Mouse (Mus musculus) embryonic stem cell, embryonic (primary cell): ENCODE data around the gene Cdk6.

Experiments
- CTCF ChIA-PET, 4 experiments: fragments of 300-600 bp in 2 of 4; fragments of 350-600 bp in 2 of 4; sonication (Branson Sonifier 250); formaldehyde crosslinking; loops; one replicate each; lab custom pipeline; 2022; ENCODE audit warnings: inconsistent platforms in 2 of 4; lab: Charles Lee
- POLR2A ChIA-PET, 4 experiments: fragments of 300-600 bp in 2 of 4; fragments of 350-600 bp in 2 of 4; sonication (Branson Sonifier 250); formaldehyde crosslinking; loops; one replicate each; lab custom pipeline; 2022; ENCODE audit warnings: antibody characterized with exemption in 4 of 4, inconsistent platforms in 1 of 4; lab: Charles Lee

Cdk6 gene

GRCm38 (mm10) chr5:3505553-3505952, 164.3 kb downstream of the Cdk6 start:
- POLR2A ChIA-PET, result interaction anchor here in 2 of 4 experiments (0.6 to 1.0 kb wide), 3 partner anchors 9 to 21 kb away, joined by 3 read pairs; no protein-coding TSS in a partner anchor
- CTCF ChIA-PET, result no interaction called here

- CTCF ChIA-PET, result no interaction called here
- POLR2A ChIA-PET, result interaction anchor here in 2 of 4 experiments (0.6 to 0.9 kb wide), 2 partner anchors 14 to 311 kb away, joined by 3 read pairs; no protein-coding TSS in a partner anchor
Measured at GRCm38 (mm10) chr5:3508480-3509381, 167.4 kb downstream of the Cdk6 start.

GRCm38 (mm10) chr5:3509503-3509902, 168.2 kb downstream of the Cdk6 start:
- ChIA-PET POLR2A (interaction anchor here in 1 of 4 experiments (0.6 kb wide), 1 partner anchor 15 kb away, joined by 3 read pairs; no protein-coding TSS in a partner anchor), CTCF (no interaction called here)

GRCm38 (mm10) chr5:3511097-3511795, 170.0 kb downstream of the Cdk6 start:
- ChIA-PET POLR2A (interaction anchor here in 3 of 4 experiments (0.6 to 1.1 kb wide), 5 partner anchors 13 to 574 kb away, joined by 3 to 11 read pairs (median 3); no protein-coding TSS in a partner anchor), CTCF (interaction anchor here in 2 of 4 experiments (0.5 to 1.5 kb wide), 2 partner anchors 15 to 60 kb away, joined by 3 read pairs; partner anchors contain the start of gene 1700109H08Rik (in 1 of the 2))

GRCm38 (mm10) chr5:3512584-3512983, 171.3 kb downstream of the Cdk6 start:
- CTCF ChIA-PET, result interaction anchor here in 3 of 4 experiments (0.6 to 1.5 kb wide), 4 partner anchors 10 to 123 kb away, joined by 3 to 4 read pairs (median 3); partner anchors contain the start of gene 1700109H08Rik (in 1 of the 3)
- POLR2A ChIA-PET, result interaction anchor here in 1 of 4 experiments (0.6 to 1.8 kb wide), 5 partner anchors 10 to 48 kb away, joined by 3 to 4 read pairs (median 3); no protein-coding TSS in a partner anchor

- ChIA-PET CTCF (no interaction called here), POLR2A (interaction anchor here in 2 of 4 experiments (1.0 to 1.4 kb wide), 6 partner anchors 9 to 172 kb away, joined by 3 to 4 read pairs (median 3); partner anchors contain the start of gene Fam133b (in 1 of the 2))
Measured at GRCm38 (mm10) chr5:3514901-3515311, 173.6 kb downstream of the Cdk6 start.

- ChIA-PET POLR2A (interaction anchor here in 1 of 4 experiments (1.2 to 1.4 kb wide), 3 partner anchors 9 to 173 kb away, joined by 3 to 4 read pairs (median 3); no protein-coding TSS in a partner anchor), CTCF (no interaction called here)
Measured at GRCm38 (mm10) chr5:3515477-3515876, 174.2 kb downstream of the Cdk6 start.

GRCm38 (mm10) chr5:3516481-3517075, 175.3 kb downstream of the Cdk6 start:
- ChIA-PET POLR2A (interaction anchor here in 1 of 4 experiments (1.4 kb wide), 1 partner anchor 52 kb away, joined by 3 read pairs; no protein-coding TSS in a partner anchor), CTCF (interaction anchor here in 1 of 4 experiments (0.6 kb wide), 1 partner anchor 353 kb away, joined by 3 read pairs; no protein-coding TSS in a partner anchor)

- ChIA-PET POLR2A (interaction anchor here in 2 of 4 experiments (1.0 to 1.7 kb wide), 3 partner anchors 15 to 27 kb away, joined by 3 read pairs; partner anchors contain the start of gene Fam133b (in 1 of the 2)), CTCF (interaction anchor here in 1 of 4 experiments (1.2 kb wide), 1 partner anchor 23 kb away, joined by 3 read pairs; the partner anchor contains the start of gene Fam133b)
Measured at GRCm38 (mm10) chr5:3520493-3521359, 179.4 kb downstream of the Cdk6 start.

- POLR2A ChIA-PET, result interaction anchor here in 3 of 4 experiments (0.6 to 2.0 kb wide), 9 partner anchors 8 to 318 kb away, joined by 3 to 13 read pairs (median 4); partner anchors contain the start of gene Fam133b (in 1 of the 3)
- CTCF ChIA-PET, result no interaction called here
Measured at GRCm38 (mm10) chr5:3521741-3522140, 180.5 kb downstream of the Cdk6 start.

- ChIA-PET POLR2A (interaction anchor here in 3 of 4 experiments (0.7 to 2.0 kb wide), 12 partner anchors 9 to 660 kb away, joined by 3 to 9 read pairs (median 4); partner anchors contain the start of gene Fam133b (in 1 of the 3)), CTCF (interaction anchor here in 2 of 4 experiments (0.6 to 0.7 kb wide), 3 partner anchors 10 to 53 kb away, joined by 4 to 5 read pairs (median 5); no protein-coding TSS in a partner anchor)
Measured at GRCm38 (mm10) chr5:3522826-3523225, 181.5 kb downstream of the Cdk6 start.

GRCm38 (mm10) chr5:3527041-3527691, 185.9 kb downstream of the Cdk6 start:
- CTCF ChIA-PET, result no interaction called here
- POLR2A ChIA-PET, result interaction anchor here in 2 of 4 experiments (1.0 kb wide), 2 partner anchors 13 to 16 kb away, joined by 4 read pairs; partner anchors contain the start of gene Fam133b (in 1 of the 2)

GRCm38 (mm10) chr5:3529585-3530189, 188.4 kb downstream of the Cdk6 start:
- ChIA-PET CTCF (no interaction called here), POLR2A (interaction anchor here in 3 of 4 experiments (0.7 to 1.4 kb wide), 4 partner anchors 13 to 377 kb away, joined by 4 to 5 read pairs (median 4); partner anchors contain the start of gene Fam133b (in 2 of the 3))

GRCm38 (mm10) chr5:3532048-3532447, 190.8 kb downstream of the Cdk6 start:
- POLR2A ChIA-PET, result interaction anchor here in 2 of 4 experiments (0.9 to 1.6 kb wide), 2 partner anchors 11 kb away, joined by 3 to 6 read pairs; partner anchors contain the start of gene Fam133b (in 1 of the 2)
- CTCF ChIA-PET, result interaction anchor here in 1 of 4 experiments (0.6 kb wide), 1 partner anchor 127 kb away, joined by 4 read pairs; no protein-coding TSS in a partner anchor

- POLR2A ChIA-PET, result interaction anchor here in 2 of 4 experiments (0.8 to 1.5 kb wide), 4 partner anchors 8 to 14 kb away, joined by 3 to 6 read pairs (median 4); no protein-coding TSS in a partner anchor
- CTCF ChIA-PET, result no interaction called here
Measured at GRCm38 (mm10) chr5:3536592-3537212, 195.4 kb downstream of the Cdk6 start.
